Mouse (Mus musculus) intestine, embryonic 15.5 days (tissue): ENCODE measurements around the gene Hpn. TPM values are rescaled to one million over a fixed set of nuclear protein-coding genes. Genes with fewer than 3 reads are reported as not detected.

Experiments
- ATAC-seq: fragments of 200-750 bp; cut with Nextera tagmentation; 2 replicates; pipeline ENCODE4 v1.8.0; 2017; ENCODE audit warnings: moderate TSS enrichment, moderate library complexity
- H3K27ac ChIP-seq: fragments of 300-500 bp; sonication (generic); 2 replicates; pipeline ENCODE4 v1.5.1; 2015; ENCODE audit warnings: mild to moderate bottlenecking, inconsistent platforms
- H3K27me3 ChIP-seq: fragments of 300-500 bp; sonication (generic); replicated peaks from 2 replicates; pipeline ENCODE4 v1.6.1; 2015; ENCODE audit warnings: inconsistent platforms
- H3K36me3 ChIP-seq: fragments of 300-500 bp; sonication (generic); 2 replicates; pipeline ENCODE4 v1.6.1; 2015; ENCODE audit warnings: inconsistent platforms
- H3K4me1 ChIP-seq: fragments of 300-500 bp; sonication (generic); replicated peaks from 2 replicates; pipeline ENCODE4 v1.6.1; 2015; ENCODE audit warnings: inconsistent platforms
- H3K4me2 ChIP-seq: fragments of 300-500 bp; sonication (generic); replicated peaks from 2 replicates; pipeline ENCODE4 v1.6.1; 2015; ENCODE audit warnings: mild to moderate bottlenecking, inconsistent platforms
- H3K4me3 ChIP-seq: fragments of 300-500 bp; sonication (generic); replicated peaks from 2 replicates; pipeline ENCODE4 v1.5.1; 2015; ENCODE audit warnings: inconsistent platforms
- H3K9ac ChIP-seq: fragments of 300-500 bp; sonication (generic); 2 replicates; pipeline ENCODE4 v1.6.1; 2015; ENCODE audit warnings: inconsistent platforms
- H3K9me3 ChIP-seq: fragments of 300-500 bp; sonication (generic); 2 replicates; pipeline ENCODE4 v1.6.1; 2016; ENCODE audit warnings: inconsistent platforms
- WGBS: fragments of 180-500 bp; shearing (Covaris S2); methylation state at CpG from one replicate; pipeline ENCODE4 v1.1.7; 2015; 5-methylcytosine and 5-hydroxymethylcytosine counted together
- polyA plus RNA-seq: library from polyadenylated mRNA; unstranded; fragments of >200 nt; fragmentation: Nextera tagmentation; extraction: Ambion mirVana; gene quantifications from 2 replicates; pipeline ENCODE4 v1.2.1, GENCODE M21; 2015

The Hpn gene
- polyA plus RNA-seq, 1 experiment from 2014 or later: 37.9 TPM

DNA sequence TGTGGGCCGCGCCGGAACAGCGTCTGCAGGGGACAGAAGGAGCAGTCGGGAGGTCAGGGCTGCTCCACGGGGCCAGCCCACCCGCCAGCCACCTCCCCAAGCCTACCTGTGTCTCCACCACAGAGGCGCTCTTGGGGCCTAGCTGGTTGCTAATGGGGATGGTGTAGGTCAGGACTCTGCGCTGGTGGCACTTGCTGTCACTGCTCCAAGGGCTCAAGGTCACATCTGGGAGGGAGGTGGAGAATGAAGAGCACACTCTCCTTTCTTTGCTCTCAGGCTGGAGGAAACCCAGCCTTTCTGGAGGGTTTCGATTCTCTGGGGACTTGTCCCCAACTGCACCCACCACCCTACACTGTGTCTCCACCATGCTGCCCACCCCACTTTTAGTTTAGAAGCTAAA, 20.6 kb upstream of the Hpn start:
- no peak overlapping the region for H3K27ac ChIP-seq
- no peaks in the 10 kb centered on the region for H3K27me3 ChIP-seq
- no peak overlapping the region for H3K9ac ChIP-seq
- WGBS: 90% methylated on average over 10 of the region's 10 CpGs
- no peak overlapping the region for H3K4me2 ChIP-seq
- no peaks in the 10 kb centered on the region for H3K4me1 ChIP-seq
- peaks cover 73% of the 10 kb centered on the region for H3K36me3 ChIP-seq
- no peak overlapping the region for H3K4me3 ChIP-seq
- no peak for ATAC-seq
- no peaks in the 10 kb centered on the region for H3K9me3 ChIP-seq

DNA sequence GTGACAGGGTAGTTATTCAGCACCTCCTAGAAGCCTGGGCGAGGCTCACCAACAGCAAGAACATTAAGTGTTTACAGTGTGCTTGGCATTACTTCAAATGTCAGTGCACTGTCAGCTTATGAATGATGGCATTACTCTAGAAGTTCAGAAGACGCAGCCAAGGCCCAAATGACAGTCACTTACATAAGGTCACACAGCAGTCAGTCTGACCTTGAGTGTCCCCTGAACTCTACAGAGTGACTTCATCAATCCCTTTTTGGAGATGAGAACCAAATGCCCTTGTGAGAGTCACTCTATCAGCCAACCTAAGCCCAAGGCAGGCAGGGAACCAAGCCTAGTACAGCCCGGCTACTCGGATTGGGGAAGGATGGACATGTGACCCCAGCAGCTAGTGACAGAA, 16.8 kb upstream of the Hpn start:
- no peak overlapping the region for H3K9ac ChIP-seq
- H3K4me1 ChIP-seq: peaks cover 6% of the 10 kb centered on the region; the same call in 1 of the 2 replicates
- H3K27me3 ChIP-seq: peaks cover 7% of the 10 kb centered on the region
- no peak overlapping the region for H3K4me2 ChIP-seq
- ATAC-seq: no peak
- peaks cover 61% of the 10 kb centered on the region for H3K36me3 ChIP-seq
- 89% methylated on average over 4 of the region's 4 CpGs for WGBS
- no peaks in the 10 kb centered on the region for H3K9me3 ChIP-seq
- H3K4me3 ChIP-seq: no peak overlapping the region
- no peak overlapping the region for H3K27ac ChIP-seq

DNA sequence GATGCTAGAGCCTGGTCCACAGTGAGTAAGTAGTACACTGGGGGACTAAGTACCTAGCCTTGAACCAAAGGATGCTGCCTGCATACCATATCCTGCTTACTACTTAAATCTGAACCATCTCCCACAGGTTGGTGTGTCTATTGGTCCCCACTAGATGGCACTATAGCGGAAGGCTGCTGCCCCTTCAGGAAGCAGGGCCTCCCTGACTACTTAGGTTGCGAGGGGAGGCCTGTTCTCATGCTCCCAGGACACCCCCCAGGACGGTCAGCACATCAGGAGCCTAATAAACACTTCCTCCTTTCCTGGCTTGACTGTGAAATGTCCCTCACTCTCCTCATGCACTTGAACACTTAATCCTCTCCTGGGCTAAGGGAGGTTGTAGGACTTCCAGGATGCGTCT, 15.8 kb upstream of the Hpn start:
- peaks cover 53% of the 10 kb centered on the region for H3K36me3 ChIP-seq

DNA sequence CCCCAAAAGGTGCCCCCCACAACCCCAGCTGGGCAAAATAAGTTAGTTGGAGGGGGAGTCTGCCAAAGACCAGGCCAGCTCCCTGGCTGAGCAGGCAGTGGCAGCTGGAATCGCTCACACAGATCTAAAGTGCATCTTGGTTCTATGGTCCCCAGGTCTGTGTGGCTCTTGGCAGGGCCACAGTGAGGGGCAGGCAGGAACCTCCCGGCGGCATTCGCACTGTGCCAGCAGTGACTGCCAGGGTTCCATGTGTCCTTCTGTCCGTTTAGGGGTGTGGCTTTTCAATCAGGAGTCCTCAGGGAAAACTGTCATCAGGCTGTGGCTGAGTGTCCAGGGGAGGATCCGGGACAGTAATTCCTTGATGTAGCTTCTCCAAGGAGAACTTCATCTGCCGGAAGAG, 15.1 kb upstream of the Hpn start:
- Histone ChIP-seq H3K9ac (no peak overlapping the region), H3K9me3 (no peaks in the 10 kb centered on the region), H3K27ac (no peak overlapping the region), H3K4me2 (no peak overlapping the region), H3K4me1 (peaks cover 13% of the 10 kb centered on the region; the same call in 1 of the 2 replicates), H3K4me3 (no peak overlapping the region), H3K36me3 (peaks cover 47% of the 10 kb centered on the region), H3K27me3 (peaks cover 24% of the 10 kb centered on the region)
- ATAC-seq: no peak
- 93% methylated on average over 7 of the region's 7 CpGs for WGBS

More for the DNA sequence above, 15.8 kb upstream of the Hpn start:
- Histone ChIP-seq H3K9ac (no peak overlapping the region), H3K27ac (no peak overlapping the region), H3K4me2 (no peak overlapping the region), H3K4me1 (peaks cover 13% of the 10 kb centered on the region; the same call in 1 of the 2 replicates), H3K4me3 (no peak overlapping the region), H3K27me3 (peaks cover 17% of the 10 kb centered on the region), H3K9me3 (no peaks in the 10 kb centered on the region)
- peak; percentile 35; the same call in 1 of the 2 replicates for ATAC-seq
- 27% methylated on average over 4 of the region's 4 CpGs for WGBS

DNA sequence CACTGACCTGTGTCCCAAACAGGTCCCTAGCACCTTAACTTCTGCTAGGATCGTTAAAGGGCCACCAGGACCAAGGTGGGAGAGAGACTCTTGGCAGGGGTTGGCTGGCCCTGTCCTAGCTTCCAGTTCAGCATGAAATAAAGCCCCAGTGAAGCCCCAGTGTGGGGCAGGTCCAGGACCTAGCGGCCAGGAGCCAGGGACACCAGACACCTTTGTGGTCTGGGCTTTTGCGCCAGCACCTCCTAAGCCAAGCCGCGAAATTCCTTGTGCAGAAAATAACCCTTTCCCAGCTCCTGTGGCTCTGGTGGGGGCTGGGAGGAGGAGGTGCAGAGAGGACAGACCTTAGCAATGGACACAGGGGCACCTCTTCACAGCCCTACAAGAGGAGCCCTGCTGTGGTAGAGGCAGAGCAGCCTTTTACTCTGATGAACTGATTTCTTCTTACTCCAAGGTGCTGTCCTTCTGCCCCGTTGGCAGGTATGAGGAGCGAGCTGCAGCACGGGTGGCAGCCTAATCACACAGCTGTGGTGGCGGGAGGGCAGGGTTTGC, 13.1 kb upstream of the Hpn start:
- no peak overlapping the region for H3K4me2 ChIP-seq
- no peak overlapping the region for H3K27ac ChIP-seq
- no peak overlapping the region for H3K4me3 ChIP-seq
- H3K9ac ChIP-seq: no peak overlapping the region
- peaks cover 13% of the 10 kb centered on the region; the same call in 1 of the 2 replicates for H3K4me1 ChIP-seq
- WGBS: 55% methylated on average over 9 of the region's 9 CpGs
- ATAC-seq: no peak
- H3K27me3 ChIP-seq: peaks cover 30% of the 10 kb centered on the region
- peaks cover 30% of the 10 kb centered on the region for H3K36me3 ChIP-seq
- no peaks in the 10 kb centered on the region for H3K9me3 ChIP-seq

DNA sequence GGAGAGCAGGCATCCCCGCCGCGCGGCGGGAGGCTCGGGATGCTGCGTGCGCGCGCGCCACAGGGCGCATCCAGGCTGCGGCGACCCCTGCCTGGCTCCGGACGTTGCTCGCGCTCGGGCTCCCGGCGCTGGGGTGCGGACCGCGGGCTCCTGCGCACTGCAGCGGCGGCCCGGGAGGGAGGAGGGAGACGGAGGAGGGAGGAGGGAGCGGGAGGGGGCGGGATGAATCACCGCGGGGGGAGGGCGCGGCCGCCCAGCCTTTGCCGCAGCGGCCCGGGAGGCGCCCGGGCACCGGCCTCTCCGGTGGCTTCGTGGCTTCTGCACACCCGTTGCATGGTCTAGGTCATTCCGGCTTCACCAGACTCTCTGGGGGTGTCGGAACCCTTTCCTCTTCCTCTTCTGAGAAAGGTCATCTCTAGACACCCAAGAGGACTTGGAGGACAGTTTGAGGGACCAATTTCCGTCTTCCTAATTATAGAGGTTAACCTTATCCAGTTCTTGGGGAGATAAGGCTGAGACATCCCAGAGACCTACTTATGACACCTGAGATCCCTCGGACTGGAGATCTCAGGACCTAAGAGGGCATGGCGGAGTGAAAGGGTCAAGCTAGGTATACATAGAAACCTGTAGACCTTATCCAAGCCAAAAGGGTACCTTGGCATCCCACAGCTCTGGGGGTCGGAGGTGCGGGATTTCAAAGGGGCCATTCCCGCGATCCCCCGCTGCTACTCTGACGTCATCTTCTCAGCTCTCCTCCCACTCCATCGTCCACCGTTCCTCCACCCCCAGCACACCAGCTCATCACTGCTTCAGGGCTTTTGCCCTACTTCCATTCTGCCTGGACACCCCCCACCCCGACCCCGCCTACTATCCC, 12.0 kb upstream of the Hpn start, which contains the start of gene Scn1b:
Scn1b (minus strand) TSS at position 153 of the 874 bp plus-strand sequence.
- H3K27me3 ChIP-seq: peaks cover 30% of the 10 kb centered on the region
- peak within 1 kb of the TSS; percentile 60 for H3K4me3 ChIP-seq
- peaks cover 18% of the 10 kb centered on the region; the same call in 1 of the 2 replicates for H3K36me3 ChIP-seq
- peak; percentile 62 for ATAC-seq
- no peaks in the 10 kb centered on the region for H3K9me3 ChIP-seq
- peaks cover 13% of the 10 kb centered on the region; the same call in 1 of the 2 replicates for H3K4me1 ChIP-seq
- H3K27ac ChIP-seq: no peak within 1 kb of the TSS
- WGBS: under 1% methylated on average over 60 of the region's 60 CpGs
- H3K4me2 ChIP-seq: peak within 1 kb of the TSS; percentile 99
- peak within 1 kb of the TSS; percentile 49 for H3K9ac ChIP-seq

DNA sequence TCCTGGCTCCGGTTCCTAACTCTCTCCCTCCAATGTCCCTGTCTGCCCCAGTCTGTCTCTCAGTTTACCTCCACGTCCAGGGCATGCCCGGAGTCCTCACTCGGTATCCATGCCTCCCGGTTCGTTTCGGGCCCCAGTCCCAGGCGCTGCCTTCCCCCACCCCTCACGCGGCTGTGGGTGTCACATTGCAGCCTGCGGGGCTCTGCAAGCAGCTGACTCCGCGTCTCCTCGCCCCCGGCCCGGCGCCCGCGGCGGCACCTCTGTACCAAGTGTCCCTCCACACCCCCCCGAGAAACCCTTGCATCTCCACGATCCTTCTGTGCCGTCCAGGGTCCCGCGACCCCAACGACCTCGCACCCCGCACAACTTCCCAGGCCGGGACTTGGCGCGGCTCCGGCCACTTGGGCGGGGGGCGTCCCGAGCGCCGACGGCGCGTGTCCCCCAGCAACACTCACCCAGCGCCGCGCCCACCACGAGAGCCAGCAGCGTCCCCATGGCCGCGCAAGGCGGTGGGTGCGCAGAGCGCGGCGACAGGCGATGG, 11.2 kb upstream of the Hpn start:
- Histone ChIP-seq H3K9ac (peak overlapping the region; percentile 49), H3K36me3 (peaks cover 12% of the 10 kb centered on the region; the same call in 1 of the 2 replicates), H3K4me3 (peak overlapping the region; percentile 60), H3K27me3 (peaks cover 30% of the 10 kb centered on the region), H3K9me3 (no peaks in the 10 kb centered on the region), H3K4me2 (peak overlapping the region; percentile 99), H3K4me1 (peaks cover 13% of the 10 kb centered on the region; the same call in 1 of the 2 replicates), H3K27ac (no peak overlapping the region)
- peak; percentile 9; the same call in 1 of the 2 replicates for ATAC-seq
- under 1% methylated on average over 53 of the region's 53 CpGs for WGBS

DNA sequence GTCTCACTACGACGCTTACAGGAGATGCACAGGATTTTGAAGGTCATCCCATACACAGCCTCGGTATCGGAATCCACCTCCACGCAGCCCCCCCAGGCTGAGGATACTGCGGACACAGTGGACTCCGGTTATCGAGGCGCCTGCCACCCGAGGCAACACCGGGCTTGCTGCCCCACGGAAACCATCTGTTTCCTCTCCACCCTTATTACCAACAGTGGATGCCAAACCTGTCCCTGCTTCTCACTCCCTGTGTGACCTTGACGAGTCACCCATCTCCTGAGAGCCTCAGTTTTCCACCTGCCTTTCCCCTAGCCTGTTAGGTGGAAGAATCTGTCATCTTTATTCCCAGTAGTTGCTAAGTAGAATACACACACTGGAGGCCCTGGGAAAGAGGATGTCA, 10.0 kb upstream of the Hpn start:
- Histone ChIP-seq H3K9ac (no peak overlapping the region), H3K27me3 (peaks cover 30% of the 10 kb centered on the region), H3K9me3 (no peaks in the 10 kb centered on the region), H3K27ac (no peak overlapping the region), H3K36me3 (peaks cover 8% of the 10 kb centered on the region; the same call in 1 of the 2 replicates), H3K4me2 (no peak overlapping the region), H3K4me1 (peaks cover 13% of the 10 kb centered on the region; the same call in 1 of the 2 replicates), H3K4me3 (no peak overlapping the region)
- no peak for ATAC-seq
- WGBS: 71% methylated on average over 13 of the region's 13 CpGs

DNA sequence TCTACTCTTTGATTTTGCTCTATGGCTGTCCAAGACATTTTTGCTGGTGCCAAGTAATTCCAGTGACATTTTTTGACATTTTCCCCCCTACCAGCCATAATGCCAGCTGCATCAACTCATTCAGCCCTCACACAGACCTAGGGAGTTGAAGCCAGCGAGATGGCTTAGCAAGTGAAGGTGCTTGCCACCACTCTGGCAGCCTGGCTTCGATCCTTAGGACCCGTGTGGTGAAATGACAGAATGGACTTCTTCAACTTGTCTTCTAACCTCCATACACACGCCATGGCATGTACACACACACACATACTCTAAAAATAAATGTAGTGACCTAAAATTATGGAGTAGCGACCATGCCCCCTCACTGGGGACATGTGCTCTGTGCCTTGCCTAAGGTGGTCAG, 9.3 kb upstream of the Hpn start:
- WGBS: 84% methylated on average over 5 of the region's 5 CpGs
- ATAC-seq: no peak
- peaks cover 1% of the 10 kb centered on the region; the same call in 1 of the 2 replicates for H3K36me3 ChIP-seq
- no peaks in the 10 kb centered on the region for H3K9me3 ChIP-seq
- peaks cover 13% of the 10 kb centered on the region; the same call in 1 of the 2 replicates for H3K4me1 ChIP-seq
- peaks cover 30% of the 10 kb centered on the region for H3K27me3 ChIP-seq
- H3K27ac ChIP-seq: no peak overlapping the region
- H3K4me3 ChIP-seq: no peak overlapping the region
- no peak overlapping the region for H3K4me2 ChIP-seq
- H3K9ac ChIP-seq: no peak overlapping the region

DNA sequence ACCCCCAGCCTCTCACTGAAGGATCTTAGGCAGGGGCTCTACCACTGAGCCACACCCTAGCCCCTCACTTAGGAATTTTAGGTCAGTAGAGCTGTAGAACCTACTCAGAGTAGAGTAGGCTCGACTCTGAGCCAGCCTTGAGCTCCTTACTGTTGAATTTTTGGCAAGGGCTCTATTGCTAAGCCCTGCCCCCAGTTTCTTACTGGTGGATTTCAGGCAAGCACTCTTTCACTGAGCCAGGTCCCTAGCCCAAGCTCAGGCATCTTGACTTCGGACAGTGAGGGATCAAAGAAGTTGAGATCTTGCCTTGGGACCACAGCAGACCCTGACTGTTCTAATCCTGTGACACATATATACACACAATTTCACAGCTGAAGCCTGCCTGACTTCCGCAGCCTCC, 8.6 kb upstream of the Hpn start:
- 78% methylated on average over 3 of the region's 3 CpGs for WGBS
- Histone ChIP-seq H3K9ac (no peak overlapping the region), H3K4me2 (no peak overlapping the region), H3K4me3 (no peak overlapping the region), H3K9me3 (no peaks in the 10 kb centered on the region), H3K27ac (no peak overlapping the region), H3K27me3 (peaks cover 30% of the 10 kb centered on the region), H3K36me3 (no peaks in the 10 kb centered on the region), H3K4me1 (peaks cover 13% of the 10 kb centered on the region; the same call in 1 of the 2 replicates)
- no peak for ATAC-seq

DNA sequence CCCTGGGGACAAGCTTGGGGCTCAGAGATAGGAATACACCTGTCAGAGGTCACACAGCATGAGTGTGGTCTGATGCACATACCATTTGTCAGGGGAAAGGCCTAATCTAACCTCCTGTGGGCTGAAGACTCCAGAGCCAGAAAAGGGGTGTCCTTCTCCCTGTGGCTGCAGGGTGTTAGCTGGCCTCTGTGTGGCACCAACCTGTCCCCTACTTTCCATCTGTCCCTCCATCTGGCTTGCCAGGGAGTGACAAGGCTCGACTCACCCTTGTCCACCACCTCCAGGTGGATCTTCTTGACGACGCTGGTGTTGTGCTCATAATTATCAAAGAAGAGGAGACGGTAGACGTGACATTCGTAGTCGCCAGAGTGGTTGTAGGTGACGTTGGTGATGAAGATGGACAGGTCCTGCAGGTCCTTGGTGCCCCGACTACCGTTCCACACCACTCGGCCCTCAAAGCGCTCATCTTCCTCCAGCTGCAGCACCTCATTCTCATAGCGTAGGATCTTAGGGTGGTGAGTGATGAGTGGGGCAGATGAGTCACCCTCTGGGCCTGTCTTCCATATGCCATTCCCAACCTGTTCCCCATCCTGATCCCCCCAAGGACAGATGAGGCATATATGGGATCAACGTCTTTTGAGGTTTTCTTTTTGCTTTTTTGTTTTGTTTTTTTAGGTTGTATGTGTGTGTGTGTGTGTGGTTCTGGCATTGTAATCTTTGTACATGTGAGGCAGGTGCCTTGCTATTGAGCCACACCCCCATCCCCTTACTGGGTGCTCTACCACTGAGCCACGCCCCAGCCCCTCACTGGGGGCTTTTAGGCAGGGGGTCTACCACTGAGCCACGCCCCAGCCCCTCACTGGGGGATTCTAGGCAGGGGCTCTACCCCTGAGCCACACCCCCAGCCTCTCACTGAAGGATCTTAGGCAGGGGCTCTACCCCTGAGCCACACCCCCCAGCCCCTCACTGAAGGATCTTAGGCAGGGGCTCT, 7.8 kb upstream of the Hpn start:
- WGBS: 88% methylated on average over 16 of the region's 16 CpGs
- H3K9me3 ChIP-seq: no peaks in the 10 kb centered on the region
- no peak overlapping the region for H3K9ac ChIP-seq
- H3K27me3 ChIP-seq: peaks cover 30% of the 10 kb centered on the region
- H3K4me2 ChIP-seq: no peak overlapping the region
- no peak overlapping the region for H3K4me3 ChIP-seq
- H3K4me1 ChIP-seq: peaks cover 13% of the 10 kb centered on the region; the same call in 1 of the 2 replicates
- no peaks in the 10 kb centered on the region for H3K36me3 ChIP-seq
- no peak overlapping the region for H3K27ac ChIP-seq
- no peak for ATAC-seq
